Mouse (Mus musculus) MEL (cell line): ENCODE data around the gene Vps18. TPM values are rescaled to one million over a fixed set of nuclear protein-coding genes. Genes with fewer than 3 reads are reported as not detected.

Source experiments
- DNase-seq: peaks from one replicate; pipeline ENCODE4 v3.0.0; 2011; ENCODE audit warnings: low read depth, low spot score
- H3K27ac ChIP-seq: 2 replicates; pipeline ENCODE4 v1.5.1; 2012; ENCODE audit warnings: low read depth, mild to moderate bottlenecking, control low read depth, low read length, moderate library complexity; ENCODE audit not compliant: control insufficient read depth
- H3K27me3 ChIP-seq, 2 experiments: fragments of 150-350 bp in 1 of 2; sonication (generic) in 1 of 2; 2 replicates each; pipeline ENCODE4 v1.6.1; 2012; ENCODE audit warnings: low read length in 2 of 2, mild to moderate bottlenecking in 2 of 2, improper control_type of control experiment in 1 of 2, moderate library complexity in 1 of 2; ENCODE audit not compliant: insufficient read depth in 2 of 2, control insufficient read depth in 1 of 2
- H3K36me3 ChIP-seq, 2 experiments: 2 replicates each; pipeline ENCODE4 v1.6.1; 2012 to 2014; ENCODE audit warnings: low read length in 2 of 2, improper control_type of control experiment in 1 of 2, inconsistent platforms in 1 of 2, mild to moderate bottlenecking in 1 of 2; ENCODE audit not compliant: insufficient read depth in 2 of 2, control insufficient read depth in 1 of 2
- H3K4me1 ChIP-seq, 2 experiments: fragments of 150-350 bp in 1 of 2; sonication (generic) in 1 of 2; 2 replicates each; pipeline ENCODE4 v1.6.1; 2012; ENCODE audit warnings: low read length in 2 of 2, improper control_type of control experiment in 1 of 2, mild to moderate bottlenecking in 1 of 2; ENCODE audit not compliant: insufficient read depth in 2 of 2, control insufficient read depth in 1 of 2
- H3K4me3 ChIP-seq, 2 experiments: fragments of 150-350 bp in 1 of 2; sonication (generic) in 1 of 2; 2 replicates each; pipeline ENCODE4 v1.5.1; 2012; ENCODE audit warnings: low read depth in 2 of 2, low read length in 2 of 2, mild to moderate bottlenecking in 2 of 2, moderate library complexity in 2 of 2, control low read depth in 1 of 2, improper control_type of control experiment in 1 of 2; ENCODE audit not compliant: control insufficient read depth in 1 of 2, insufficient read depth in 1 of 2
- H3K79me2 ChIP-seq: 2 replicates; pipeline ENCODE4 v1.6.1; 2012; ENCODE audit warnings: mild to moderate bottlenecking, low read length, moderate library complexity; ENCODE audit not compliant: control insufficient read depth, poor library complexity, insufficient read depth
- H3K9ac ChIP-seq: 2 replicates; pipeline ENCODE4 v1.6.1; 2012; ENCODE audit warnings: low read depth, mild to moderate bottlenecking, control low read depth, low read length, moderate library complexity; ENCODE audit not compliant: control insufficient read depth, poor library complexity, severe bottlenecking
- H3K9me3 ChIP-seq: fragments of 150-350 bp; sonication (generic); replicated peaks from 2 replicates; pipeline ENCODE4 v1.6.1; 2012; ENCODE audit warnings: mild to moderate bottlenecking, low read length, improper control_type of control experiment, moderate library complexity; ENCODE audit not compliant: insufficient read depth
- BHLHE40 ChIP-seq: IDR thresholded peaks from 2 replicates; pipeline ENCODE4 v1.6.1; 2012; ENCODE audit warnings: low read depth, mild to moderate bottlenecking, inconsistent platforms, low read length, improper control_type of control experiment, borderline replicate concordance
- CHD1 ChIP-seq: IDR thresholded peaks from 2 replicates; pipeline ENCODE4 v1.6.1; 2012; ENCODE audit warnings: low read depth, mild to moderate bottlenecking, inconsistent platforms, low read length, improper control_type of control experiment
- CHD2 ChIP-seq: IDR thresholded peaks from 2 replicates; pipeline ENCODE4 v1.6.1; 2011; ENCODE audit warnings: low read length, improper control_type of control experiment
- ELF1 ChIP-seq: IDR thresholded peaks from 2 replicates; pipeline ENCODE4 v1.6.1; 2014; ENCODE audit warnings: low read depth, mild to moderate bottlenecking, inconsistent platforms, low read length, improper control_type of control experiment, moderate library complexity
- EP300 ChIP-seq, 2 experiments: IDR thresholded peaks; 2 replicates each; pipeline ENCODE4 v1.6.1; 2011; ENCODE audit warnings: improper control_type of control experiment in 2 of 2, low read length in 2 of 2, low read depth in 1 of 2, mild to moderate bottlenecking in 1 of 2
- GATA1 ChIP-seq: IDR thresholded peaks from 2 replicates; pipeline ENCODE4 v1.6.1; 2011; ENCODE audit warnings: low read depth, low read length, improper control_type of control experiment
- HCFC1 ChIP-seq: IDR thresholded peaks from 2 replicates; pipeline ENCODE4 v1.6.1; 2012; ENCODE audit warnings: low read depth, mild to moderate bottlenecking, inconsistent platforms, low read length, improper control_type of control experiment, moderate library complexity
- MEF2A ChIP-seq: IDR thresholded peaks from 2 replicates; pipeline ENCODE4 v1.6.1; 2014; ENCODE audit warnings: low read depth, mild to moderate bottlenecking, inconsistent platforms, low read length, improper control_type of control experiment; ENCODE audit not compliant: poor library complexity, insufficient replicate concordance, severe bottlenecking; ENCODE audit errors: extremely low read depth
- MYC ChIP-seq: IDR thresholded peaks from 2 replicates; pipeline ENCODE4 v1.6.1; 2011; ENCODE audit warnings: low read depth, mild to moderate bottlenecking, low read length, improper control_type of control experiment, moderate library complexity
- NRF1 ChIP-seq: IDR thresholded peaks from 2 replicates; pipeline ENCODE4 v1.6.1; 2014; ENCODE audit warnings: low read depth, mild to moderate bottlenecking, inconsistent platforms, low read length, improper control_type of control experiment, moderate library complexity; ENCODE audit not compliant: poor library complexity, insufficient read depth, severe bottlenecking
- POLR2A ChIP-seq, 2 experiments: IDR thresholded peaks; 2 replicates each; pipeline ENCODE4 v1.6.1; 2011 to 2012; ENCODE audit warnings: low read length in 2 of 2, mild to moderate bottlenecking in 2 of 2, control low read depth in 1 of 2, improper control_type of control experiment in 1 of 2, low read depth in 1 of 2, moderate library complexity in 1 of 2; ENCODE audit not compliant: control insufficient read depth in 1 of 2, insufficient read depth in 1 of 2, poor library complexity in 1 of 2
- RCOR1 ChIP-seq: IDR thresholded peaks from 2 replicates; pipeline ENCODE4 v1.6.1; 2012; ENCODE audit warnings: low read depth, mild to moderate bottlenecking, inconsistent platforms, low read length, improper control_type of control experiment
- TAL1 ChIP-seq: IDR thresholded peaks from 2 replicates; pipeline ENCODE4 v1.6.1; 2012; ENCODE audit warnings: mild to moderate bottlenecking, inconsistent platforms, low read length, moderate library complexity, mixed read lengths
- TCF12 ChIP-seq: IDR thresholded peaks from 2 replicates; pipeline ENCODE4 v1.6.1; 2014; ENCODE audit warnings: low read depth, mild to moderate bottlenecking, inconsistent platforms, low read length, improper control_type of control experiment, moderate library complexity
- UBTF ChIP-seq: IDR thresholded peaks from 2 replicates; pipeline ENCODE4 v1.6.1; 2012; ENCODE audit warnings: low read depth, mild to moderate bottlenecking, inconsistent platforms, low read length, improper control_type of control experiment, moderate library complexity, borderline replicate concordance; ENCODE audit not compliant: insufficient read depth
- ZKSCAN1 ChIP-seq: IDR thresholded peaks from 2 replicates; pipeline ENCODE4 v1.6.1; 2012; ENCODE audit warnings: low read depth, mild to moderate bottlenecking, inconsistent platforms, low read length, improper control_type of control experiment, moderate library complexity
- ZMIZ1 ChIP-seq: IDR thresholded peaks from 2 replicates; pipeline ENCODE4 v1.6.1; 2012; ENCODE audit warnings: low read depth, mild to moderate bottlenecking, inconsistent platforms, low read length, improper control_type of control experiment, moderate library complexity
- polyA plus RNA-seq, 2 experiments: library from polyadenylated mRNA; stranded (reverse) in 1 of 2; unstranded in 1 of 2; fragments of >175 nt in 1 of 2; fragments of >200 nt in 1 of 2; gene quantifications; 2 replicates each; pipeline versions ENCODE4 v1.2.1 to v1.2.4; 2012; ENCODE audit warnings: low replicate concordance in 2 of 2, low read depth in 1 of 2; ENCODE audit not compliant: insufficient read length in 2 of 2, insufficient read depth in 1 of 2, missing spikeins in 1 of 2
- total RNA-seq: library from RNA; depleted of rRNA; stranded (reverse); fragments of 300-350 nt; gene quantifications from 2 replicates; pipeline ENCODE4 v1.2.3, GENCODE M21; 2012

Vps18 gene
- total and polyA plus RNA-seq, 3 experiments: 28.0 to 30.4 TPM; not detected in 1

DNA sequence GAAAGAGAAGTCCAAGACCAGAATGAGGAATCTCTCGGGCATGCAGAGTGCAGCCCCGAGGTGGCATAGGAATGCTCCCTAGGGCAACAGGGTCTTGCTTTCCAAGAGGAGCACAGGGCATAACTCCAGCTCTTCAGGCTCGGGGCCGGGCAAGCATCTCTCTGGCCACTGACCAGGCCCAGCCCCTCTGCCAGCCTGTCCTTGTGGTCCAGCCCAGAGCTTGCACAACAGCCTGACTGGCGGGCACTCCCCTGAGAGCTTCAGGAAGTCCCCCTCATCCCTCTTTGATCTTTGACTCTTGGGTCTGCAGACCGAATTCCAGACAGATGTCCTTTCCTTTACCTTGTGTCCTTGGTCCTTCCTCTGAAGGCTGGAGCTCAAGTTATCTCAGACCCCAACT lies 14.3 kb downstream of the Vps18 start:
- H3K27me3 ChIP-seq: no peaks in the 10 kb centered on the region
- no peak overlapping the region for H3K4me3 ChIP-seq
- H3K9ac ChIP-seq: no peak overlapping the region
- H3K4me1 ChIP-seq: peaks cover 8 to 21% of the 10 kb centered on the region in 2 experiments; a peak in 3 of 4 replicates
- no peak for TF ChIP-seq MEF2A
- no peak for TF ChIP-seq UBTF
- no peak for TF ChIP-seq GATA1
- TF ChIP-seq NRF1: no peak
- TF ChIP-seq CHD1: no peak
- no peak for TF ChIP-seq RCOR1
- no peak for TF ChIP-seq ZKSCAN1
- TF ChIP-seq HCFC1: no peak
- peaks cover 0 to 18% of the 10 kb centered on the region in 2 experiments; a peak in 2 of 4 replicates for H3K36me3 ChIP-seq
- no peaks in the 10 kb centered on the region for H3K79me2 ChIP-seq
- DNase-seq: no peak
- no peaks in the 10 kb centered on the region for H3K9me3 ChIP-seq
- H3K27ac ChIP-seq: no peak overlapping the region

DNA sequence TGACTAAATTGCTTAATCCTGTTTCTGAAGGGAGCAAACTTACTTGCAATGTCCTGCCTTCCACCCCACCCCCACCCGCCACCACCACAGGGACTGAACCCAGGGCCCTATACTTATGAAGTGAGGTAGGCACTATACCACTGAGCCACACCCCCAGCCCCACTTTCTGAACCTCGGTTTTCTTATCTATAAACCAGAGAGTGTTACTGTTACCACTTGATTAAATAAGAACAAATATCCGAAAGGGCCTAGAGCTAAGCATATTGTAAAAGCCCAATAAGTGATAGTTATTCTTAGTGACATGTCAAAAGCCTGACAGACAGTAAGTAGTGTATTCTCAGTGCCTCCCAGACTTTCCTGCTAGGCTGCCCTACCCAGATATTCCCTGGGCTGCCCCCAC lies 15.9 kb downstream of the Vps18 start:
- DNase-seq: peak; percentile 58
- H3K36me3 ChIP-seq: peaks cover 0 to 16% of the 10 kb centered on the region in 2 experiments; a peak in 2 of 4 replicates
- TF ChIP-seq GATA1 (peak; percentile 58; the same call in 1 of the 2 replicates), ELF1 (no peak), ZMIZ1 (no peak), MYC (no peak), TAL1 (peak; percentile 71), CHD2 (no peak), TCF12 (peak; percentile 77), EP300 (IDR thresholded peaks at IDR 0.05; ENCODE audit: low read depth in 1 of 2, low read length in 2 of 2) (peak; percentile 20 to 64; a peak in 1 of 4 replicates), POLR2A (IDR thresholded peaks at IDR 0.05; ENCODE audit: control insufficient read depth in 1 of 2, insufficient read depth in 1 of 2, low read depth in 1 of 2, low read length in 2 of 2, poor library complexity in 1 of 2) (no peak), RCOR1 (peak; percentile 70), BHLHE40 (peak; percentile 25; the same call in 1 of the 2 replicates)
- H3K79me2 ChIP-seq: no peaks in the 10 kb centered on the region
- H3K27me3 ChIP-seq: no peaks in the 10 kb centered on the region
- H3K4me1 ChIP-seq: peaks cover 4 to 21% of the 10 kb centered on the region in 2 experiments; a peak in 3 of 4 replicates
- H3K9me3 ChIP-seq: no peaks in the 10 kb centered on the region
- H3K9ac ChIP-seq: no peak overlapping the region
- H3K27ac ChIP-seq: no peak overlapping the region
- no peak overlapping the region for H3K4me3 ChIP-seq
